Mouse (Mus musculus) left cerebral cortex, adult 2 months (tissue): ENCODE results near the gene Sestd1. TPM values are rescaled to one million over a fixed set of nuclear protein-coding genes. Genes with fewer than 3 reads are reported as not detected.

Experiments used
- DNase-seq, 2 experiments: peaks; one replicate each; pipeline ENCODE4 v3.0.0; 2021 to 2022; ENCODE audit warnings: low spot score in 2 of 2, mixed read lengths in 1 of 2; ENCODE audit errors: extremely low spot score in 1 of 2
- H3K27ac ChIP-seq: fragments of 200-600 bp; 2 replicates; pipeline ENCODE4 v1.8.1; 2022
- H3K4me3 ChIP-seq: fragments of 200-600 bp; 2 replicates; pipeline ENCODE4 v1.8.1; 2022
- CTCF ChIP-seq: fragments of 200-600 bp; IDR thresholded peaks from 2 replicates; pipeline ENCODE4 v1.8.1; 2022; ENCODE audit warnings: antibody characterized with exemption, mild to moderate bottlenecking, moderate library complexity
- intact Hi-C: fragments of 180-260 bp; cut with DNase I; formaldehyde crosslinking; loops from one replicate; pipeline ENCODE4 v1.15.1; 2025
- long read RNA-seq, 2 experiments: library from polyadenylated mRNA; stranded (forward); transcript quantifications; one replicate each; pipeline ENCODE4 v2.0.0; 2021; ENCODE audit warnings: borderline mapping rate in 2 of 2
- total RNA-seq, 2 experiments: library from RNA; stranded (reverse); gene quantifications; 2 replicates each; pipeline ENCODE4 v1.2.3; 2021

Sestd1 gene
- total RNA-seq, result 10 to 100 TPM; 55.2 to 61.6 TPM
- long read RNA-seq, experiment 1, transcript Sestd1-201 (18 exons, 2,720 nt), result major isoform, 15 of 28 reads
- long read RNA-seq, experiment 1, partial matches to known transcripts, result 2 of 28 reads
- long read RNA-seq, experiment 1, other reads (novel, unspliced or antisense), result 11 of 28 reads
- long read RNA-seq, experiment 2, transcript Sestd1-201 (18 exons, 2,720 nt), result major isoform, 20 of 31 reads
- long read RNA-seq, experiment 2, partial matches to known transcripts, result 3 of 31 reads
- long read RNA-seq, experiment 2, other reads (novel, unspliced or antisense), result 8 of 31 reads

- no peak for TF ChIP-seq CTCF
- peak within 1 kb of the TSS; percentile 93 for H3K27ac ChIP-seq
- intact Hi-C loops, result loop anchor here (2.0 kb wide), 1 partner anchor 38 kb away; no protein-coding TSS in a partner anchor
- peak within 1 kb of the TSS; percentile 89 for H3K4me3 ChIP-seq
- DNase-seq, result peak; percentile 64 to 70
Measured at GRCm38 (mm10) chr2:77280512-77281409, at the start of gene Sestd1. TSS of gene Sestd1 (minus strand) at chr2:77280592.

GRCm38 (mm10) chr2:77327246-77327645 lies 46.9 kb upstream of the Sestd1 start:
- no peak for DNase-seq
- Histone ChIP-seq H3K27ac (no peak overlapping the region), H3K4me3 (no peak overlapping the region)
- intact Hi-C loops, result no loop called here
- TF ChIP-seq CTCF, result no peak

- DNase-seq, result no peak
- TF ChIP-seq CTCF, result no peak
- intact Hi-C loops, result no loop called here
- H3K27ac ChIP-seq, result no peak overlapping the region
- H3K4me3 ChIP-seq, result no peak overlapping the region
Measured at GRCm38 (mm10) chr2:77323739-77324138, 43.3 kb upstream of the Sestd1 start.

GRCm38 (mm10) chr2:77323156-77323555 lies 42.8 kb upstream of the Sestd1 start:
- Histone ChIP-seq H3K27ac (peak overlapping the region; percentile 15; the same call in 1 of the 2 replicates), H3K4me3 (no peak overlapping the region)
- DNase-seq, result no peak
- no peak for TF ChIP-seq CTCF
- intact Hi-C loops, result no loop called here

GRCm38 (mm10) chr2:77319196-77319595 lies 38.8 kb upstream of the Sestd1 start:
- TF ChIP-seq CTCF, result no peak
- DNase-seq, result no peak
- Histone ChIP-seq H3K4me3 (no peak overlapping the region), H3K27ac (no peak overlapping the region)
- intact Hi-C loops, result loop anchor here (2.0 kb wide), 1 partner anchor 38 kb away; the partner anchor contains the start of gene Sestd1

GRCm38 (mm10) chr2:77316961-77317360 lies 36.6 kb upstream of the Sestd1 start:
- no peak overlapping the region; the same call in 1 of the 2 replicates for H3K27ac ChIP-seq
- DNase-seq, result no peak
- intact Hi-C loops, result no loop called here
- no peak overlapping the region for H3K4me3 ChIP-seq
- no peak for TF ChIP-seq CTCF

- no peak overlapping the region for H3K4me3 ChIP-seq
- no peak for DNase-seq
- TF ChIP-seq CTCF, result no peak
- intact Hi-C loops, result no loop called here
- no peak overlapping the region for H3K27ac ChIP-seq
Measured at GRCm38 (mm10) chr2:77313846-77314245, 33.5 kb upstream of the Sestd1 start.

GRCm38 (mm10) chr2:77312616-77313015 lies 32.2 kb upstream of the Sestd1 start:
- Histone ChIP-seq H3K4me3 (no peak overlapping the region), H3K27ac (no peak overlapping the region)
- TF ChIP-seq CTCF, result no peak
- intact Hi-C loops, result no loop called here
- DNase-seq, result no peak

- peak in 1 of 2 experiments; percentile 37 for DNase-seq
- intact Hi-C loops, result no loop called here
- Histone ChIP-seq H3K4me3 (no peak overlapping the region), H3K27ac (no peak overlapping the region)
- peak; percentile 69 for TF ChIP-seq CTCF
Measured at GRCm38 (mm10) chr2:77309313-77309712, 28.9 kb upstream of the Sestd1 start.

GRCm38 (mm10) chr2:77304494-77304893 lies 24.1 kb upstream of the Sestd1 start:
- no peak for TF ChIP-seq CTCF
- no peak for DNase-seq
- Histone ChIP-seq H3K4me3 (no peak overlapping the region), H3K27ac (no peak overlapping the region)
- intact Hi-C loops, result no loop called here

GRCm38 (mm10) chr2:77303716-77304115 lies 23.3 kb upstream of the Sestd1 start:
- intact Hi-C loops, result no loop called here
- no peak overlapping the region for H3K4me3 ChIP-seq
- TF ChIP-seq CTCF, result no peak
- no peak for DNase-seq
- no peak overlapping the region for H3K27ac ChIP-seq
